Mouse (Mus musculus) hindbrain, embryonic 13.5 days (tissue): Measurements from ENCODE around the gene 1810046K07Rik. TPM values are rescaled to one million over a fixed set of nuclear protein-coding genes. Genes with fewer than 3 reads are reported as not detected.
A peak's percentile ranks its signal among the peaks of the same experiment; 100 is the strongest.

Experiments used
- ATAC-seq: fragments of 200-750 bp; cut with Nextera tagmentation; 2 replicates; pipeline ENCODE4 v1.8.0; 2017; ENCODE audit warnings: moderate TSS enrichment; ENCODE audit not compliant: low FRiP score
- H3K27ac ChIP-seq: fragments of 300-500 bp; sonication (generic); 2 replicates; pipeline ENCODE4 v1.5.1; 2015; ENCODE audit warnings: inconsistent platforms, mild to moderate bottlenecking, moderate library complexity
- H3K27me3 ChIP-seq: fragments of 300-500 bp; sonication (generic); 2 replicates; pipeline ENCODE4 v1.6.1; 2015; ENCODE audit warnings: mild to moderate bottlenecking, inconsistent platforms
- H3K36me3 ChIP-seq: fragments of 300-500 bp; sonication (generic); 2 replicates; pipeline ENCODE4 v1.6.1; 2015; ENCODE audit warnings: mild to moderate bottlenecking, inconsistent platforms
- H3K4me1 ChIP-seq: fragments of 300-500 bp; sonication (generic); replicated peaks from 2 replicates; pipeline ENCODE4 v1.6.1; 2015; ENCODE audit warnings: inconsistent platforms
- H3K4me2 ChIP-seq: fragments of 300-500 bp; sonication (generic); 2 replicates; pipeline ENCODE4 v1.6.1; 2015; ENCODE audit warnings: inconsistent platforms, mild to moderate bottlenecking, moderate library complexity
- H3K4me3 ChIP-seq: fragments of 300-500 bp; sonication (generic); 2 replicates; pipeline ENCODE4 v1.5.1; 2015; ENCODE audit warnings: mild to moderate bottlenecking, inconsistent platforms
- H3K9ac ChIP-seq: fragments of 300-500 bp; sonication (generic); 2 replicates; pipeline ENCODE4 v1.6.1; 2015; ENCODE audit warnings: mild to moderate bottlenecking, inconsistent platforms
- H3K9me3 ChIP-seq: fragments of 300-500 bp; sonication (generic); 2 replicates; pipeline ENCODE4 v1.6.1; 2016; ENCODE audit warnings: inconsistent platforms
- WGBS: fragments of 180-500 bp; shearing (Covaris S2); methylation state at CpG from one replicate; pipeline ENCODE4 v1.1.7; 2015; 5-methylcytosine and 5-hydroxymethylcytosine counted together
- polyA plus RNA-seq: library from polyadenylated mRNA; unstranded; fragments of >200 nt; fragmentation: Nextera tagmentation; extraction: Ambion mirVana; gene quantifications from 2 replicates; pipeline ENCODE4 v1.2.1, GENCODE M21; 2015

The 1810046K07Rik gene
- polyA plus RNA-seq, 1 experiment from 2014 or later = not detected

DNA sequence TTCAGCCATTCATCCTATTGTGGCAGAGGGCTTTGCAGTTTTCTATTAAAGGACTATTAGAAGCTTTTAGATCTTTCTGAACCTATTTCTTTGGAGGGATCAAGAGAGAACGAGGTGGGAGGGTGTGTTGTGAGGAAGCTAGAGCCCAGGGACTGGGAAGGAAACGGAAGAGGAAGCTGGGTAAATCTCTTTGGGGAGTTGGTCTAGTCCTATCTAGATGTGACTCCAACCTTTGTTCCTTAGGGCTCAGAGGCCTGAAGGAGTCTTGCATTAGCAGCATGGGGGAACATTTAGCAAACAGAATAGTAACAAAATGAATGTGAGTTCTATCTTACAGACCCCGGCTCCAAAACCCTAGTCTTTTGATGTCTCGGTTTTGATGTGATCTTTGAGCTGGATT lies 37.7 kb downstream of the 1810046K07Rik start:
- ATAC-seq = no peak
- 83% methylated on average over 4 of the region's 4 CpGs for WGBS

DNA sequence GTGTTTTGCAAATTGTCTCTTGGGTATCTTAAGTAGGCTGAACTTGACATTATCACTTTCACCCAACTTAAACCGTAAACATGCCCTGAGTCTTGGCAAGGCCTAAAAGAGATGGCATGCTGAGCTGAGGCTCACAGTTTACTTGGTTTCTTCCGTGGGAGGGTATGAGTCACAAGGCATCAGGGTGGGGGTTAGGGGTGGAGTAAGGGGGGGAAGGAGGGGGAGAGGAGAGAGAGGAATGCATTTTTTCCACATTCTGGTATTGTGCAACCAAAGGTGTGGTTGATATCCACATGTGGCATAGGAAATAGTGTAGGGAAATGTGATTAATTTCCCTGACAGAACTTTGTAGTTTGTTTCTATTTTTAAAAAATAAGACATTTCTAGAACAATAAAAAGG lies 42.6 kb downstream of the 1810046K07Rik start:
- H3K36me3 ChIP-seq = no peaks in the 10 kb centered on the region
- no peak overlapping the region for H3K27ac ChIP-seq
- no peaks in the 10 kb centered on the region for H3K4me1 ChIP-seq
- no peak for ATAC-seq
- peaks cover 8% of the 10 kb centered on the region for H3K27me3 ChIP-seq
- H3K4me3 ChIP-seq = no peak overlapping the region
- 62% methylated on average over 2 of the region's 2 CpGs for WGBS
- no peak overlapping the region for H3K4me2 ChIP-seq
- H3K9me3 ChIP-seq = no peaks in the 10 kb centered on the region
- no peak overlapping the region for H3K9ac ChIP-seq

More for the DNA sequence above, 37.7 kb downstream of the 1810046K07Rik start:
- H3K4me3 ChIP-seq = no peak overlapping the region
- H3K36me3 ChIP-seq = no peaks in the 10 kb centered on the region
- 0 out of 2 replicates have a peak, but pooled peaks cover 5% of the 10 kb centered on the region for H3K27me3 ChIP-seq
- no peaks in the 10 kb centered on the region for H3K4me1 ChIP-seq
- no peak overlapping the region for H3K27ac ChIP-seq
- H3K9me3 ChIP-seq = no peaks in the 10 kb centered on the region
- no peak overlapping the region for H3K4me2 ChIP-seq
- no peak overlapping the region for H3K9ac ChIP-seq

DNA sequence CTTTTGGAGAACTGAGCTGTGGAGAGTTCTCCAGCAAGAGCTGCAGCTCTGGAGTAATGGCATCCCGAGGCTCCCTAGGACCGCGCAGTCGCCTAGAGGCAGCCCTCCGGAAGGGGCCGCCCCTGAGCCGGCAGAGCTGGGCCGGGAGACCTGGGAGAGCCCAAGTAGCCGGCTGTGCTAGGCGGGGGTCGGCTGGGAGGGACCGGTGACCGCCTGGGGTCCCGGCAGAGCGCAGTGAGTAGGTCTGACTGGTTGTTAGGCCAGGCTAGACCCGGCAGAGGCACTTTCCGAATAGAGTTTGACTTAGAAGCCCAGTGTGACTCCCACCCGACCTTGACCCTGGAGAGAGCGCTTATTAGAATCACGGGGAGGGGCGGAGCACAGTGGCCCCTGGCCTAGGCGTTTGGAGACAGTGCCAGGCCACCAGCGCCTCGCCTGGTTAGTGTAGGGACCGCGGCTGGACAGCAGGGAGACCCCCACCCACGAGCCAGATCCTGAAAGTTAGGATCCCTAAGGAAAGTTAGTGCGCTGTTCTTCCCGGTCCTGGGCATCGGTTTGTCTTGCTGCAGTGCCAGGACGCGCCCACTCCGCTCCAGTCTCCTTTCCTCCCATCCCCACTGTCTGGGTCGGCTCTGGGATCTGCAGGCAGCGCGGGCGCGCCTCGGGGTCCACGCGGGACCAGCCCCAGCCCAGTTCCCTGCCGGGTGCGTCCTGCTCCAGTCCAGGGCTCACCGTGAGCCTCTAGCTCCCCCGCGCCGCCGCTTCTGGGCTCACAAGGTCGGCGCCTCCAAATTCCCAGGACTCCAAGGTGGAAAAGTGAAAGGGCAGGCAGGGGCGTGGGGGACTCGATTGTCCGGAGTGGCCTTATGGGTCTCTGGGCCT lies 50.0 kb downstream of the 1810046K07Rik start, which contains the start of gene Colca2:
Gene Colca2 (minus strand): TSS at position 70 of the 882 bp plus-strand sequence.
- Histone ChIP-seq H3K36me3 (no peaks in the 10 kb centered on the region), H3K4me3 (peak within 1 kb of the TSS; percentile 43), H3K4me2 (peak within 1 kb of the TSS; percentile 65), H3K9ac (peak within 1 kb of the TSS; percentile 58), H3K27ac (no peak within 1 kb of the TSS), H3K9me3 (no peaks in the 10 kb centered on the region), H3K4me1 (peaks cover 17% of the 10 kb centered on the region), H3K27me3 (peaks cover 48% of the 10 kb centered on the region)
- ATAC-seq = peak; percentile 97
- under 1% methylated on average over 53 of the region's 53 CpGs for WGBS

DNA sequence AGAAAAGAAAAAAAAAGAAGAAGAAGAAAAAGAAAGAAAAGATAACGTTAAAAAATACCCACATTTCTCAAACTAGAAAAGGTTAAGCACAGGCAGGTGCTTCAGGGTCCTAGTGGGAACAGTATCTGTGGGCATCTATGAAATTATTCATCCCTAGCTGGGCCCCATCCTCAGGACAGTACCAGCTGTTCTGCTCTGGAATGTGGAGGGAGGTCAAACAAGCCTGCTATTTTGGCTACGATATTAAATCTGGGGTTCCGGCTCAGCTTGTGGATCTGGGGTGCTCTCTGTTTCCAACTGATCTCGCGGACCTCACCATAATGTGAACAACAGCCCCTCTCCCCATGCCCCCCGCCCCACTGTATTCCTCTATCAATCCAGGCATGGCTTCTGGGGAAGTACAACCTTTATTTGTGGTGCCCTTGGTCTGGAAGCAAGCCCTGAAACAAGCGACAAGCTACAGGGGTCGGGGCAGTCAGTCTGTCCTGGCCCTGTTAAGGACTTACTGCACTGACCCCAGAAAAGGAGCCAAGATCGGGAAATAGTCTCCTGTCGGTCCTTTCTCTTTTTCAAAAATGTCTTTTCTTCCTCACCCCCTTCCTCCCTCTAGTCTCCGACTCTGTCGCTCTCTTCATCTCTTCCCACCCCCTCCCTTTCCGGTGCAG lies 50.8 kb downstream of the 1810046K07Rik start:
- Histone ChIP-seq H3K27ac (no peak overlapping the region), H3K4me1 (peaks cover 17% of the 10 kb centered on the region), H3K4me3 (peak overlapping the region; percentile 43), H3K4me2 (peak overlapping the region; percentile 65), H3K27me3 (peaks cover 50% of the 10 kb centered on the region), H3K36me3 (no peaks in the 10 kb centered on the region), H3K9ac (peak overlapping the region; percentile 58), H3K9me3 (no peaks in the 10 kb centered on the region)
- 25% methylated on average over 13 of the region's 13 CpGs for WGBS
- peak; percentile 49; the same call in 1 of the 2 replicates for ATAC-seq

DNA sequence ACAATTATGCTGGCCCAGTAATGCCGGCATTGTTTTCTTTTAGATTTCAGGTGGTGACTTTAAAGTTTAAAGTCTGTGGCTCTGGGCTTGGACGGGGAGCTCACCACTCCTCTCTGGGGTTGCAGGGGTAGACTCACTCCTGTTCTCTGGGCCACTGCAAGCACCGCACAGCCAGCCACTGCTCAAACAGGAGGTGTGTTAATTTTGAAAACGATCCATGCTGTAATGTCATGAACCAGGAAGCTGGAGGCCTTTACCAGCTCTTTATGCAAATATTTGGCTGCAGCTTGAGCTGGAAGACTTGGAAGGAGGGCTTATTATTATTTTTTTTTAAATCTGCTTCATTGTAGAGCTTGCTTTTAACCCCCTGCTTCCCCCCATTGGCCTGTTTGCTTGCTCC lies 54.0 kb downstream of the 1810046K07Rik start:
- peaks cover 32% of the 10 kb centered on the region for H3K27me3 ChIP-seq
- 51% methylated on average over 4 of the region's 4 CpGs for WGBS
- no peak for ATAC-seq

DNA sequence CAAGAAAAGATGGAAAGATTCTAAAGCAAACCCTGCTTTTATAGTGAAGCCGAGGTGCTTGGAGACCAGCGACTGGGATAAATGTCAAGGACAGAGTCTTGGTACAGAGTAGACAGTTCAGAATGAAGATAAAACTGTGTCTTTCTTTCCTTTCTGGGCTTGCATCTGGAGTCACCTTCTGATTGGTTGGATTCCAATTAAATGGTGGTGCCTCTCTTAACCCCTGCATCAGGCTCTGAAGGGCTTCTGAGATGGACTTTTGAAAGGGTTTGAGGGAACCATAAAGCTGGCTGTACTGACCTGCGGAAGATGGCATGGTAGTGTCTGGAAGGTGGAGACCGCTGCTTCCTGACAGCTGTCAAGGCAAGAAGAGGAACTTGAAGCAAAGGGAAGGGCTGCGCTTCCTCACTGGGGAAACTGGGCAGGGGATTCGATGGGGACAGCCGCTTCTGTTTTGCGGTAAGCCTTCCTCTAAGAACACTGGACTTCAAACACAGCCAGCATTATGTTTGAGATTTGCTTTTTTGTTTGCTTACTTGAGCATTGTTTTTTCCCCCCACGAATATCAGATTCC lies 55.0 kb downstream of the 1810046K07Rik start:
- H3K9ac ChIP-seq = no peak overlapping the region
- no peak overlapping the region for H3K4me3 ChIP-seq
- no peak for ATAC-seq
- peaks cover 22% of the 10 kb centered on the region for H3K27me3 ChIP-seq
- 79% methylated on average over 9 of the region's 9 CpGs for WGBS
- H3K4me1 ChIP-seq = peaks cover 9% of the 10 kb centered on the region
- H3K36me3 ChIP-seq = no peaks in the 10 kb centered on the region
- no peak overlapping the region for H3K27ac ChIP-seq
- H3K4me2 ChIP-seq = no peak overlapping the region
- H3K9me3 ChIP-seq = no peaks in the 10 kb centered on the region

More for the DNA sequence above, 54.0 kb downstream of the 1810046K07Rik start:
- Histone ChIP-seq H3K4me2 (no peak overlapping the region), H3K9ac (no peak overlapping the region), H3K27ac (no peak overlapping the region), H3K9me3 (no peaks in the 10 kb centered on the region), H3K36me3 (no peaks in the 10 kb centered on the region), H3K4me3 (no peak overlapping the region), H3K4me1 (peaks cover 17% of the 10 kb centered on the region)

DNA sequence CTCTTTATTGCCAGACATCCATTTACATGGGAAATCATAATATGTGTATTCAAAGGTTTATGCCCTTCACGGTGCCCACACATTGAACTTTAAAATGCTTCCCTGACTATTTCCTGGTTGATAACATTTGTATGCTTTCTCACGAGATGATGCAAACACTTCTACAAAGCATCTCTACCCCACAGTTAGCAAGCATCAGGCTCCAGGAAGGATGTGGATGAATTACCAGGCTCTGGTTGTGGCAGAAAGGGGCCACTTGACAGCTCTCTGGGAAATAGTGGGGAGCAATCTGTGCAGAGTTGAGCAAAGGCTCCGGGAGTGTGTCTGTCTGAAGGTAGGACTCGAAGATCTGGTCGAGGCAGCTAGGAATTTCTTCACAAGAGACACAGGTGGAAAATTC lies 56.6 kb downstream of the 1810046K07Rik start:
- peaks cover 11% of the 10 kb centered on the region; the same call in 1 of the 2 replicates for H3K27me3 ChIP-seq
- WGBS = 86% methylated on average over 5 of the region's 5 CpGs
- H3K36me3 ChIP-seq = no peaks in the 10 kb centered on the region
- no peak overlapping the region for H3K9ac ChIP-seq
- no peak for ATAC-seq
- H3K4me3 ChIP-seq = no peak overlapping the region
- H3K4me1 ChIP-seq = no peaks in the 10 kb centered on the region
- no peak overlapping the region for H3K4me2 ChIP-seq
- H3K27ac ChIP-seq = no peak overlapping the region
- H3K9me3 ChIP-seq = no peaks in the 10 kb centered on the region

DNA sequence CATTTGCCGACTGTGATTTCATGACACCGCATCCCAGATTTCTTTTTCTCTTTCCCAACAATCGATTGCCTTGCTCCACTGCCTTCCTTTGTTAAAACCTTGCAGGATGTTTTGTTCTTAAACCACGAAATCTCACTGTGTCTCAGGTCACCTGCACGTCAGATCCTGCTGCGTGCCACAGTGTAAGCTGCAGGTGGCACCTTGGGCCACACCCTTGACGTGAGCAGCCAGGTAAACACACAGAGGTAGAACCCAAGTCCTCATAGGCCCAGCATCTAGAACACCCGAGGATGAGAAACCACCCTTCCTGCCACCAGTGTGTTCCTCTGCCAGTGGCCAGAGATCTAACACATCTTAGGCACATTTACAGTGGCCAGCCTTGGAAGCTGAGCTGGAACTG lies 57.6 kb downstream of the 1810046K07Rik start:
- Histone ChIP-seq H3K27ac (no peak overlapping the region), H3K27me3 (peaks cover 9% of the 10 kb centered on the region; the same call in 1 of the 2 replicates), H3K9ac (no peak overlapping the region), H3K4me3 (no peak overlapping the region), H3K4me1 (no peaks in the 10 kb centered on the region), H3K4me2 (no peak overlapping the region), H3K9me3 (no peaks in the 10 kb centered on the region), H3K36me3 (no peaks in the 10 kb centered on the region)
- 66% methylated on average over 8 of the region's 8 CpGs for WGBS
- ATAC-seq = no peak

DNA sequence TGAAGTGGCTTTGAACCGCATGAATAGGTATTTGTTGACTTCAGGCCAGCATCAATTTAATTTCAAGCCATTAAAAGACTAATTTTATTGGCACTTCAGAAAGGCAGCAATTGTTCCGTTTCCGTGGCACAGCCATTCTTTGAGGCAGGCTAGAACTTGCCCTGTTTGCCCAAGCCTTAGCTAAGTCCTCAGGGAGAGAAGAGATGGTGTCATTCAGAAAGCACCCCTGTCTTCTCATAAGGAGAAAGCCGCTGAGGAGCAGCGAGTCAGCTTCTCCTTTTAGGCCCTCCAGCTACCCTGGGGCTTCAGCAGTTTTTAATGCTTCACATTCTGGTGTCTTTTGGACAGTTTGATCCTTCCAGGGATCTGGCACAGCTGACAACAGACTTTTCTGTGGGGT lies 59.9 kb downstream of the 1810046K07Rik start:
- H3K4me3 ChIP-seq = no peak overlapping the region
- H3K9me3 ChIP-seq = no peaks in the 10 kb centered on the region
- no peak for ATAC-seq
- H3K4me2 ChIP-seq = no peak overlapping the region
- no peaks in the 10 kb centered on the region for H3K36me3 ChIP-seq
- WGBS = 71% methylated on average over 5 of the region's 5 CpGs
- no peak overlapping the region for H3K27ac ChIP-seq
- H3K27me3 ChIP-seq = peaks cover 5% of the 10 kb centered on the region; the same call in 1 of the 2 replicates
- H3K9ac ChIP-seq = no peak overlapping the region
- no peaks in the 10 kb centered on the region for H3K4me1 ChIP-seq

DNA sequence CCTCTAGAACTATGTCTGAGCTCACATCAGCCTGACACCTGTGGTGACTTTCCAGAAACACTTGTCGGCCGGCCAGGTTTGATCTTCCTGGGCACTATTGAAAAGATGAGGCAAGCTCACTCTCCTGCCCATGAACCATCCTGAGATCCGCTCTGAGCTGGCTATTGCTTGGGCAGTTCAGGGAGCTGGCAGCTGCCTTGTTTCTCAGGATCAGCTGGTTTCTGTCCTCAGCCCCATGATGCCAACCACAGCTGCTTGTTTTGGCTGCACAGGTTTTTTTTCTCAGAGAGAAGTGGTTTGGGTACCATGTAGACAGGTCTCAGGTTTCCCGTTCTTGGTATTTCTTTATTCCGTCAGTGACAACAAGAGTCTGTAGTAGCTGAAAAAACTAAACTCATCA lies 70.3 kb downstream of the 1810046K07Rik start:
- Histone ChIP-seq H3K4me1 (no peaks in the 10 kb centered on the region), H3K27me3 (no peaks in the 10 kb centered on the region), H3K27ac (no peak overlapping the region), H3K36me3 (no peaks in the 10 kb centered on the region), H3K9me3 (no peaks in the 10 kb centered on the region), H3K4me2 (no peak overlapping the region), H3K9ac (no peak overlapping the region), H3K4me3 (no peak overlapping the region)
- ATAC-seq = no peak
- 86% methylated on average over 5 of the region's 5 CpGs for WGBS

DNA sequence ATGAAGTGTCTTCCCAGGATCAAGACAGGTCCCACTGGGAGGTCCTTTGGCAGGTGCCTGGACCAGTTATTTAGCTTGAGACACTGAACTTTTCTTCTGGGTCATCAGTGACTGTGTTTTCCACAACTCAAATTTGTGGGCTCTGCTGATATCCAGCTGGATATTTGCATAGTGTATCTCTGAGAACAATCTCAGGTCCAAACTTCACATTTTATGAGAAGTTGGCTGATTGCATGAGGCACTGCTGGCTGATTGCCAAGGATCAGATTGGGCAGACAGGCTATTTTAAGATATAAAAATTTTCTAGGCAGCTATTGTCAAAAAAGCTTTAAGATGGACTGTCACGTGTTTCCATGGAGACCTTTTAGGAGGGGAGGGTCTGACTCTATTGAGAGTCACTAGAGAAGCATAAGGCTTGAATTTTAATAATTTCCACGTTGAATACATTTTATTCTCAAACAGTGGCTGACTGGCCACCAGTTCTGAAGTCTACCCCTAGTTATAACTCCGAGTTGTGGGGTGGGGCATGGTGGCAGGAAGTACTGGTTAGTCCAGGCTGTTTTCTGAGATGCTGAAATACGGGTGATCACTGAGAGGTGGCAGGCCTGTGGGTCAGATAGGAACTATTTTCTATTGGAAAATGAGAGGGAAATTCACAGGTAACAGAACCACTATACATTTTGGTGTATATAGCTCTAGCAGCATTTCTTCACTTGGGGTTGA lies 71.8 kb downstream of the 1810046K07Rik start:
- no peaks in the 10 kb centered on the region for H3K36me3 ChIP-seq
- WGBS = 65% methylated on average over 4 of the region's 4 CpGs
- no peak for ATAC-seq

More for the DNA sequence above, 71.8 kb downstream of the 1810046K07Rik start:
- Histone ChIP-seq H3K9me3 (no peaks in the 10 kb centered on the region), H3K9ac (no peak overlapping the region), H3K27ac (no peak overlapping the region), H3K4me3 (no peak overlapping the region), H3K27me3 (no peaks in the 10 kb centered on the region), H3K4me2 (no peak overlapping the region), H3K4me1 (no peaks in the 10 kb centered on the region)
